ENCODE assay signal across 9 mouse cellular contexts in genomic region chr4:41129406-41129805, GRCm38 (mm10). TPM values are rescaled to one million over a fixed set of nuclear protein-coding genes. Genes with fewer than 3 reads are reported as not detected.
DNase-seq lines count a peak whose midpoint lies in the region; ATAC-seq and TF ChIP-seq lines count a peak whose summit lies in the region.
"Had no signal": no experiment of that assay in that cellular context is flagged by ENCODE, and none has a peak within 500 bp of the region (broad histone marks: within the 10 kb centered on the region; RNA-seq: fewer than 3 reads in every experiment).

No protein-coding gene starts in this region.

- no peak overlapping the region for H3K27ac ChIP-seq in testis, adult 2 months (ENCODE audit: control insufficient read depth, insufficient read depth, low read depth, low read length)
- no peak overlapping the region for H3K27ac ChIP-seq in embryonic facial prominence, embryonic 12.5 days
- no peak overlapping the region for H3K27ac ChIP-seq in limb, embryonic 10.5 days

- ATAC-seq in embryonic facial prominence, embryonic 12.5 days (ENCODE audit: insufficient number of reproducible peaks, insufficient read depth, low FRiP score, low TSS enrichment): peak; percentile 53; the same call in 1 of the 2 replicates
- ATAC-seq in monocyte, adult 5-6 weeks (replicated peaks; ENCODE audit: insufficient number of reproducible peaks, low FRiP score, low TSS enrichment, poor library complexity, severe bottlenecking): peak; percentile 91

- H3K4me1 ChIP-seq in testis, adult 2 months (ENCODE audit: control insufficient read depth, insufficient read depth, low read length): no peaks in the 10 kb centered on the region; the same call in 1 of the 2 replicates
- 0 out of 2 replicates have a peak, but pooled peaks cover 1% of the 10 kb centered on the region for H3K4me1 ChIP-seq in embryonic facial prominence, embryonic 12.5 days
- H3K4me1 ChIP-seq in limb, embryonic 10.5 days: peaks cover 10% of the 10 kb centered on the region

- DNase-seq in testis, postnatal 14 days (ENCODE audit: low spot score): no peak
- peak; percentile 59 to 78 for DNase-seq in adrenal gland, postnatal 36 days
- peak; percentile 65 to 68 for DNase-seq in heart, postnatal 36 days
- DNase-seq in limb, embryonic 10.5 days (ENCODE audit: low spot score): peak; percentile 69
- peak; percentile 57 to 59 for DNase-seq in thymus, postnatal 36 days

- H3K4me2 ChIP-seq in embryonic facial prominence, embryonic 12.5 days (replicated peaks): no peak overlapping the region

- intact Hi-C loops in heart, postnatal 36 days (cut with DNase I): loop anchor here (1.0 to 5.0 kb wide), 3 partner anchors 37 to 263 kb away; no protein-coding TSS in a partner anchor

- H3K9me3 ChIP-seq in embryonic facial prominence, embryonic 12.5 days: no peaks in the 10 kb centered on the region
- H3K9me3 ChIP-seq in limb, embryonic 10.5 days (replicated peaks): no peaks in the 10 kb centered on the region

- H3K27me3 ChIP-seq in testis, adult 2 months (ENCODE audit: control insufficient read depth, insufficient read depth, low read length): no peaks in the 10 kb centered on the region
- H3K27me3 ChIP-seq in embryonic facial prominence, embryonic 12.5 days: no peaks in the 10 kb centered on the region
- H3K27me3 ChIP-seq in limb, embryonic 10.5 days (ENCODE audit: low read depth, poor library complexity, severe bottlenecking): no peaks in the 10 kb centered on the region

- H3K36me3 ChIP-seq in testis, adult 2 months (ENCODE audit: control insufficient read depth, insufficient read depth, low read length): no peaks in the 10 kb centered on the region
- no peaks in the 10 kb centered on the region for H3K36me3 ChIP-seq in embryonic facial prominence, embryonic 12.5 days
- H3K36me3 ChIP-seq in limb, embryonic 10.5 days: no peaks in the 10 kb centered on the region

- H3K9ac ChIP-seq in embryonic facial prominence, embryonic 12.5 days: no peak overlapping the region

- TF ChIP-seq CTCF in testis, adult 2 months (IDR thresholded peaks at IDR 0.05; ENCODE audit: control insufficient read depth, insufficient read depth, insufficient replicate concordance, low read depth, low read length): peak; percentile 38; the same call in 1 of the 2 replicates

- TF ChIP-seq POLR2A in testis, adult 2 months (IDR thresholded peaks at IDR 0.05; ENCODE audit: control insufficient read depth, low read depth, low read length): no peak

- no peak overlapping the region for H3K4me3 ChIP-seq in testis, adult 2 months (ENCODE audit: control insufficient read depth, low read depth, low read length)
- no peak overlapping the region for H3K4me3 ChIP-seq in embryonic facial prominence, embryonic 12.5 days
- H3K4me3 ChIP-seq in limb, embryonic 10.5 days: no peak overlapping the region

- WGBS in embryonic facial prominence, embryonic 12.5 days: 7% methylated on average over 2 of the region's 2 CpGs
- WGBS in limb, embryonic 10.5 days: 16% methylated on average over 2 of the region's 2 CpGs

RNA-seq across cellular contexts. Expression of gene Nol6, which starts 5.2 kb away (rescaled TPM):
- polyA plus RNA-seq in testis, adult 2 months (2012; rRNA removed): 14.0 and 15.9 TPM in 2 replicates
- 10 to 100 TPM; 58.0 to 61.8 TPM for total RNA-seq in adrenal gland, postnatal 36 days (2021)
- polyA plus RNA-seq in embryonic facial prominence, embryonic 12.5 days (2016; fragmentation: Nextera tagmentation; extraction: Ambion mirVana): 29.6 and 30.2 TPM in 2 replicates
- 10 to 100 TPM; 14.8 to 15.8 TPM for total RNA-seq in heart, postnatal 36 days (2021)
- polyA plus RNA-seq in limb, embryonic 10.5 days (2016; fragmentation: Nextera tagmentation; extraction: Ambion mirVana): 39.1 and 39.7 TPM in 2 replicates
- 18.0 to 23.8 TPM (median 22.2 TPM) in 3 replicates for total RNA-seq in monocyte, adult 5-6 weeks (2017)

RNA-seq across cellular contexts. Expression of gene Ube2r2, which starts 6.1 kb away (rescaled TPM):
- 17.7 and 18.8 TPM in 2 replicates for polyA plus RNA-seq in testis, adult 2 months (2012; rRNA removed)
- 100 to 1,000 TPM; 103 to 115 TPM for total RNA-seq in adrenal gland, postnatal 36 days (2021)
- 104 and 119 TPM in 2 replicates for polyA plus RNA-seq in embryonic facial prominence, embryonic 12.5 days (2016; fragmentation: Nextera tagmentation; extraction: Ambion mirVana)
- total RNA-seq in heart, postnatal 36 days (2021): 100 to 1,000 TPM; 136 to 137 TPM
- 85.5 and 96.1 TPM in 2 replicates for polyA plus RNA-seq in limb, embryonic 10.5 days (2016; fragmentation: Nextera tagmentation; extraction: Ambion mirVana)
- total RNA-seq in monocyte, adult 5-6 weeks (2017): 34.8 to 50.0 TPM (median 44.1 TPM) in 3 replicates

RNA-seq across cellular contexts. Expression of gene Aqp3, which starts 31.4 kb away (rescaled TPM):
- 5.2 and 6.7 TPM in 2 replicates for polyA plus RNA-seq in testis, adult 2 months (2012; rRNA removed)
- total RNA-seq in adrenal gland, postnatal 36 days (2021): under 1 TPM in 1 of 2 experiments, not detected in 1; 0.23 TPM
- polyA plus RNA-seq in embryonic facial prominence, embryonic 12.5 days (2016; fragmentation: Nextera tagmentation; extraction: Ambion mirVana): 2.1 and 2.7 TPM in 2 replicates
- total RNA-seq in heart, postnatal 36 days (2021): not detected
- polyA plus RNA-seq in limb, embryonic 10.5 days (2016; fragmentation: Nextera tagmentation; extraction: Ambion mirVana): 3.9 and 4.4 TPM in 2 replicates
- 0.38 to 1.4 TPM in 2 of 3 replicates, not detected in the other for total RNA-seq in monocyte, adult 5-6 weeks (2017)
- total RNA-seq: layer of hippocampus, adult 8-10 months had no signal
